Mouse (Mus musculus) left cerebral cortex, adult 11 months (tissue): ENCODE data around the gene Spred3.
A peak's percentile ranks its signal among the peaks of the same experiment; 100 is the strongest.
"Not testable (repeated sequence)": the region's sequence is repeated elsewhere in the genome, so short reads cannot be mapped to it uniquely, and the experiment has no call there.

ENCODE experiments used
- DNase-seq: peaks from one replicate; pipeline ENCODE4 v3.0.0; 2022; ENCODE audit warnings: low spot score

Gene Spred3

DNA sequence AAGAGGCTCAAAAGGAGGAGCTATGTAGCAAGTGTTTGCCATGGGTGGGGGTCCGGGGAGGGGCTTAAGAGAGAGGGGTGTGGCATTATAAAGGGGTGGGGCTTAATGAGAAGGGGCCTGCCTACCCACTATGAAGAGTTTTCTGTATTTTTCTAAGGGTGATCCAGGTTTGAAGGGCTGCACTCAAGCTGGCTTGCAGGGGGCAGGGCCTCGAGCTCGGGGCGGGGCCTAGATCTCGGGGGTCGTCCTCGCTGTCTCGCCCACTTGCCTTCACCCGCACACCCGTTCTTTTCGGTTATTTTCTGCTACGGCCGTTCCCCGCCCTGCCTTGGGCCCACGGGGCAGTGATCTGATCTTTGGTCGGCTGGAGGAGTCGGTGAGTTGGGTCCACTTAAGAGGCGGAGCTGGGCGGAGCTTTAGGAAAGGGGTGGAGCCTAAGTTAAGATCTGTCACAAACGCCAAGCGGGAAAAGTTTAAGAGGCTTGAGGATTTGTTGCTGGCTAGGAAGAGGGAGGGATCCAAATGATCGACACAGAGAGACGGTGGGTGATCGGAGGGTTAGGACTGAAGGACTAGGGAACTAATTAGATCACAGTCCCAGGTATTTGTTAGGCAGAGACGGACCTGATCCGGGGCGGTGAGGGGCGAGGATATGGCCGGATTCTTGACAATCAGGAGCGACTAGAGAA lies at the start of gene Spred3, which contains the start of gene Ggn:
Spred3 (minus strand) TSS at position 346 of the 689 bp plus-strand sequence.
Ggn (plus strand) TSS at position 145 of the 689 bp plus-strand sequence.
- DNase-seq: no peak

DNA sequence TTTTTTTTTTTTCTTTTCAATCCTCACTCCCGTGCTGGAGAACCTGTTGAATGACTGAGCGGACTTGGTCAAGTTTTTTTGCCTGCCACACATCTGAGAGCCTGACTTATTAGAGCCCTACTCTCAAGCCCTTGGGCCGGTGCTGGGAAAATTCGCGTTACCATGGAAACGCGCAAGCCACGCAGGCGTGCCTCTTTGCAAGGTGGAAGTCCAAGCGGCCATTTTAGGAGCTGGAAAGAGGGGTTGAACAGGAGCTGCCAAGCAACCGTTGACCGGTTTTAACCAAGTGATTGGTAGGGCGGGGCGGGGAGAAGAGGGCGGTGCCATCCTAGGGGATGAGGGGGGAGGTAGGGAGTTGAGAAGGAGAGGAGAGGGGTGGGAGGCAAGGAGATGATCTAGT lies 44.6 kb upstream of the Spred3 start:
- DNase-seq: no peak

DNA sequence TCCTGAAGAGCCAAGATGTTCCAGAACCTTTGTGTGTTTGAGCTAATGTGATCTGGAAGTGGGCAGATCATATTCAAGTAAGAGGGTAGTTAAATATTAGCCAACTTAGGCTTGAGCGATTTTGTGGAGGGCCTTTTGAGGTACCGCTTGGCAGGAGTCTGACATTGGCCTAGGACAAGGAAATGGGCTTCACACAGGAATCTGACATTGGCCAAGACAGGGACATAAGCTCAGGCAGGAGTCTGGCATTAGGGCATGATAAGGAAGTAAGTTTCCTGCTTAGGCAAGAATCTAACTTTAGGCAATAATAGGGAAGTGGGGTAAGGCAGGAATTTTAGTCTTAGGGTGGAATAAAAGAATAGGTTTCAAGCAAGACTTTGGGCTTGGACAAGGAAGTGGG lies 44.0 kb upstream of the Spred3 start:
- DNase-seq: no peak

DNA sequence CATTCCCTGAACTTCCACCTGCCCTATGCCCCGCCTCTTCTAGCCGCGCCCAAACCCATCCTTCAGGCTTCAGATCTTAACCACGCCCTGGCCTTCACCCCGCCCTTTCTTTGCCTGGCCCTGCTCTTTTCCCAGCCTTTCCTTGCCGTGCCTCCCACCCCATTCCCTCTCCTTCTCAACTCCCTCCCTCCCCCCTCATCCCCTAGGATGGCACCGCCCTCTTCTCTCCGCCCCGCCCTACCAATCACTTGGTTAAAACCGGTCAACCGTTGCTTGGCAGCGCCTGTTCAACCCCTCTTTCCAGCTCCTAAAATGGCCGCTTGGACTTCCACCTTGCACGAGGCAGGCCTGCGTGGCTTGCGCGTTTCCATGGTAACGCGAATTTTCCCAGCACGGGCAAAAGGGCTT lies 43.5 kb upstream of the Spred3 start, which contains the start of gene Catsperg1:
Catsperg1 (minus strand) TSS at position 361 of the 408 bp plus-strand sequence.
- no peak for DNase-seq

DNA sequence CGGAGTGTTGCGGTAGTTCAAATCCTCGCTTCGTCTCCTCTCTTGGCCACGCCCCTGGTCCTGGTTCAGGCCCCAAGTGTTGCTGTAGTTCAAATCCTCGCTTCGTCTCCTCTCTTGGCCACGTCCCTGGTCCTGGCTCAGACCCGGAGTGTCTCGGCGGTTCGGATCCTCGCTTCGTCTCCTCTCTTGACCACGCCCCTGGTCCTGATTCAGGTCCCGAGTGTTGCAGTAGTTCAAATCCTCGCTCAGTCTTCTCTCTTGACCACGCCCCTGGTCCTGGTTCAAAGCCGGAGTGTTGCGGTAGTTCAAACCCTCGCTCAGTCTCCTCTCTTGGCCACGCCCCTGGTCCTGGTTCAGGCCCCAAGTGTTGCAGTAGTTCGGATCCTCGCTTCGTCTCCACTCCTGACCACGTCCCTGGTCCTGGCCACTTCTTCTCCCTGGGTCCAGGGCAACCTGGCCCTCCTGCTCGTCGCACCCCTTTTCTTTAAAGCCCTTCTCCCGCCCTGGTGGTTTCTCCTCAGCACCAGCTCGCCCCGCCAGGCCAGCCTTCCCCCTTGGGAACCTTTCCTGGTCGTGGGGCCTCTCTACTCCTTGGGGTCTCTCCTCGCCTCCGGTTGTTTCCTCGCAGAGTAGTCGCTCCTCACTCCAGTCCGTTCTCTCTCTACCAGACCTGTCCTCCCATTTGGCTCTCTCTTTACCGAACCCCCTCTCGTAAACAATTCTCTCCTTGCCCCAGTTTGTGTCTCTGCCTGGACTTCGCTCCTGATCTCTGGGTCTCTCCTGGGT lies 42.8 kb upstream of the Spred3 start:
- not testable (repeated sequence) for DNase-seq

DNA sequence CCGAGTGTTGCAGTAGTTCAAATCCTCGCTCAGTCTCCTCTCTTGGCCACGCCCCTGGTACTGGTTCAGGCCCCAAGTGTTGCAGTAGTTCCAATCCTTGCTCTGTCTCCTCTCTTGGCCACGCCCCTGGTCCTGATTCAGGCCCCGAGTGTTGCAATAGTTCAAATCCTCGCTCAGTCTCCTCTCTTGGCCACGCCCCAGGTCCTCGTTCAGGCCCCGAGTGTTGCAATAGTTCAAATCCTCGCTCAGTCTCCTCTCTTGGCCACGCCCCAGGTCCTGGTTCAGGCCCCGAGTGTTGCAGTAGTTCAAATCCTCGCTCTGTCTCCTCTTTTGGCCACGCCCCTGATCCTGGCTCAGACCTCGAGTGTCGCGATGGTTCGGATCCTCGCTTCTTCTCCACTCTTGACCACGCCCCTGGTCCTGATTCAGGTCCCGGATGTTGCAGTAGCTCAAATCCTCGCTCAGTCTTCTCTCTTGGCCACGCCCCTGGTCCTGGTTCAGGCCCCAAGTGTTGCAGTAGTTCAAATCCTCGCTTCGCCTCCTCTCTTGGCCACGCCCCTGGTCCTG lies 42.1 kb upstream of the Spred3 start:
- DNase-seq: no peak

DNA sequence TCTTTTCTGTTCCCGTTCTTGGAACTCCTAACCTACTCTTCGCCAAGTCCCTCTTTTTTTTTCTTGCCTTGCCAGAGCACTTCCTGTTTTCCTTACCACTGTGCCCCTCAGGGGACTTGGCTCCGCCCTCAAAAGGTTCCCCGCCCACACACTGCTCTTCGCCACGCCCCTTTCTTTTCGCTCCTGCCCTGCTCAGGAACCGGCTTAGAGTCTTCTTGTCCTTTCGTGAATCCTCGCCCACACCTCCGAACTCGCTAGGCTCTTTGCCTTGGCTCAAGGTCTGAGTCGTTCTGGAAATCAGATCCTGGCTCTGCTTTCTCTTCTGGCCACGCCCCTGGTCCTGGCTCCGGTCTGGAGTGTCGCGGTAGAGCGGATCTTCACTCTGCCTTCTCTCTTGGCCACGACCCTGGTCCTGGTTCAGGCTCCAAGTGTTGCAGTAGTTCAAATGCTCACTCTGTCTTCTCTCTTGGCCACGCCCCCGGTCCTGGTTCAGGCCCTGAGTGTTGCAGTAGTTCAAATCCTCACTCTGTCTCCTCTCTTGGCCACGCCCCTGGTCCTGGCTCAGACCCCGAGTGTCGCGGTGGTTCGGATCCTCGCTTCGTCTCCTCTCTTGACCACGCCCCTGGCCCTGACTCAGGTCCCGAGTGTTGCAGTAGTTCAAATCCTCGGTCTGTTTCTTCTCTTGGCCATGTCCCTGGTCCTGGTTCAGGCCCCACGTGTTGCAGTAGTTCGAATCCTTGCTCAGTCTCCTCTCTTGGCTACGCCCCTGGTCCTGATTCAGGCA lies 41.4 kb upstream of the Spred3 start:
- DNase-seq: peak; percentile 51

DNA sequence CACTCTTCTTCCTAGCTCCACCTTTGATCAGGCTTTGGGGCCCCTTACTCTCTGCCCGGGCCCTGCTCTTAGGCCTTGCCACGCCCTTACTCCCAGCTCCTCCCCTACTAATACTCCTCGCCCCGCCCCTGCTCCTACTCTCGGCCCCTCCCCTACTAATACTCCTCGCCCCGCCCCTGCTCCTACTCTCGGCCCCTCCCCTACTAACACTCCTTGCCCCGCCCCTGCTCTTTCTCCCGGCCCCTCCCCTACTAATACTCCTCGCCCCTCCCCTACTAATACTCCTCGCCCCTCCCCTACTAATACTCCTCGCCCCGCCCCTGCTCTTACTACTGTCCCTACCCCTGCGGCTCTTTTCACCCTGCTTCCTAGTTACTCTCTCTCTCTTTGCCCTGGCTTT lies 40.8 kb upstream of the Spred3 start:
- DNase-seq: not testable (repeated sequence)

DNA sequence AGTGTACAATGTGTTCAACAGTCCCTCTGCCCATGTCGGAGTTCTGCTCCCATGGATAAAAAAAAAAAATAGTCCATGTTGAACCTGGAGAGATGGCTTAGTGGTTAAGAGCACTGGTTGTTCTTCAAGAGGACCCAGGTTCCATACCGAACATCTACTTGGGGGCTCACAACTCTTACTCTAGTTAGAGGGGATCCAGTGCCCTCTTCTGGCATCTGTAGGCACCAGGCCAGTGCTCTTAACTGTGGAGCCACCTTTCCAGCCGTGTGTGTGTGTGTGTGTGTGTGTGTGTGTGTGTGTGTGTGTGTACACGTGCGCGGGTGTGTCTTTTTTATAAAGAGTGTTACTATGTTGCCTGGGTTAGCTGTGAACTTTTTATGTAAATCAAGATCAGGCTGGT lies 32.4 kb upstream of the Spred3 start:
- no peak for DNase-seq

DNA sequence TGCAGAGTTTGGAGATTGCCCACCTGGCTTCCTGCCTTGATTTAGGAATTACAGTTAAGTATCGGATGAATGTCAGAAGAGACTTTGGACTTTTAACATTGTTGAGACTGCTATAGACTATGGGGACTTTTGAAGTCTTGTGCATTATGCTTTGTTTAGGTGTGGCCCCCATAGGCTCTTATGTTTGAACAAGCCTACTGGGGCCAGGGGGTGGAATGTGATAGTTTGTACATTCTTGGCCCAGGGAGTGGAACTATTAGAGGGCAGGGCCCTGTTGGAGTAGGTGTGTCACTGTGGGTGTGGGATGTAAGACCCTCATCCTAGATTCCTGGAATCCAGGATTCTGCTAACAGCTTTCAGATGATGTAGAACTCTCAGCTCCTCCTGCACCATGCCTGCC lies 24.0 kb upstream of the Spred3 start:
- DNase-seq: not testable (repeated sequence)

DNA sequence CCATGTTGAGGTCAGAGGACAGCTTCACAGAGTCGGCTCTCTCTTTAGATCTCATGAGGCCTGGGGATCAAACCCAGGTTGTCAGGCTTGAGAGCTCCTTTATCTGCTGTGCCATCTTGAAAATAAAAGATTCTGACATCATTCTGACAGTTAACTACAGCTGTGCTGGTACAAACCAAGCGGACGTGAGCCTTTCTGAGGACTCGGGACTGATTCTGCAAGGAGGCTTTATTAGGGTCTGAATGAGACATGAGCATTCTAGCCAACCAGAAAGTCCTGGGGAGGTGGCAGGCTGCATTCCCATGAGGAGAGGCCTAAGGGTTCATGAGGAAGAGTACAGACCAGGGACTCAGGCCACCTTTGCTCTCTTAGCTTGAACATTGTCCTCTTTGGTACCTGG lies 11.1 kb upstream of the Spred3 start:
- DNase-seq: not testable (repeated sequence)

DNA sequence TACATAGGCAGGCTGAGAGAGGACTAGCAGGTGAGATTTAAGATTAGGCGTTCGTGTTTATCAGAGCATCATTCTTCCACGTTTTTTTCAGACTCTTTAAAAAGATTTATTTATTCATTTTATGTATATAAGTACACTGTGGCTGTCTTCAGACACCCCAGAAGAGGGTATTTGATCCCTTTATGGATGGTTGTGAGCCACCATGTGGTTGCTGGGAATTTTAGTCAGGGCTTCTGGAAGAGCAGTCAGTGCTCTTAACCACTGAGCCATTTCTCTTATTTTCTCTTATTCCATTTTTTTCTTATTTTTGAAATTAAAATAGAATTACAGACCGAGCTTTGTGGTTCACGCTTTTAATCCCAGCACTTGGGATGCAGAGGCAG lies 10.6 kb upstream of the Spred3 start:
- DNase-seq: no peak

DNA sequence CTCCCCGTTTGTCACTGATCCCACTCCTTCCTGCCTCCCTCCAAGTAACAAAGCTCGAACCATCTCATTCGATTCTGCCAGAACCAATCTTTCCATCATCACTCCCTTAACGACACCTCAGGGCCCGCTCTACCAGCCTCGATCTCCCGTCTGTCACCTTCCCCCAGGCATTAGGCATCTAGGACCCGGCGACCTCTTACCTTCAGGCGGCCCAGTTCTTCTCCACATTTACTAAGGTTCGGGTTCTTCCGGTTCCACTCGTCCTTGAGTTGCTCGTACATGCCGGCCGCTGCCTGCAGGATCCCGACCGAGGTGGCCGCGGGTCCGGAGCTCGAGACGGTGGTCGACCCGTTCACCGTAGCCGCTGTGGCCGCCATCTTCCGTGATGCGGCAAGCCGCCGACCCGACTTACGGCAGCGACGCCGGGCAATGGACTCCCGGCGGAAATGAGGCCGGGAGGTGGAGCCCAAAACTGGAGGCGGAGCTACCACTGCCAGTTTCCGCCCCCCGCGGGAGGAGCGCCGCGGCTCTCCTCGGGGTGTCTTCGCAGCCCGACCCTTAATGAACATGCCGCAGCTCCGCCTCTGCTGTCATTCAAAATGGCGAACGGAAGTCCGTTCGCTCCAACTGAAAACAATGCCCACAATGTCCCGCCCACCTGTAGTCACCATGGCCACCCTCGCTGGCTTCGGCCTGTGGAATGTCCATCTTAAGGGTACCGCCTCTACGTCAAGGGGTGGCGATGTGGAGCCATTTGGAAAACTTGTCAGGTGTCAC lies 10.1 kb upstream of the Spred3 start, which contains the start of gene Psmd8:
Psmd8 (minus strand) TSS at position 625 of the 777 bp plus-strand sequence.
- peak; percentile 96 for DNase-seq

DNA sequence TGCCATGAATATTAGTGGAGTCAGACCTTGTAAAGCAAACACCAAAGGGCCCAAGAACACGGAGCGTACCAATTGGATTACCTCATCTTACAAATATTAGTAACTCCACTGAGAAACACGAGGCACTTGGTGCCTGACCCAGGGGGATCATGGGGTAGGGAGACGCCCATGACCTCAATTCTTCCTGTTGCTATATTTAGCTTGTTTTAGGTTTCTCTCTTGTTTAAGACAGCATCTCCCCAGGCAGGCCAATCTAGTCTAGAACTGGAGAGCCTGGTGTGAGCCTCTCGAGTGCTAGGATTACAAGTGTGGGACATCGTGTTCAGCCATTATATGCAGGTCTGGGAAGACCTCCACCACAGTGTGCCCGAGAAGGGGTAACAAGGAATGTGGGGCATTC lies 9.1 kb upstream of the Spred3 start:
- DNase-seq: no peak

DNA sequence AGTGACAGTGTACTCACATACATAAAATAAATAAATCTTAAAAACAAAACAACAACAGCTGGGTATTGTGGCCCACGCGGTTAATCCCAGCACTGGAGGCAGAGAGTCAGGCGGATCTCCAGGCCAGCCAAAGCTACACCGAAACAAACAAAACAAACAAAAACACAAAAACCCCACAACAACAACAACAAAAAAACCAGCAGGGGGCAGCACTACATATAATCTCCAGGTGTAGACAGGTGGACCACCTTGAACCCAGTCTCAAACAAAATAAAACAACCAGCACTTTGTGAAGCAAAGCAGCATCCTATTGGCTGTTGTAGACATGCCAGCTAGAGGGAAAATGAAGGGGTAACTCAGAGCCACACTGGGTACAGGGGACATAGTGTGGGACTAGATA lies 7.9 kb upstream of the Spred3 start:
- no peak for DNase-seq

DNA sequence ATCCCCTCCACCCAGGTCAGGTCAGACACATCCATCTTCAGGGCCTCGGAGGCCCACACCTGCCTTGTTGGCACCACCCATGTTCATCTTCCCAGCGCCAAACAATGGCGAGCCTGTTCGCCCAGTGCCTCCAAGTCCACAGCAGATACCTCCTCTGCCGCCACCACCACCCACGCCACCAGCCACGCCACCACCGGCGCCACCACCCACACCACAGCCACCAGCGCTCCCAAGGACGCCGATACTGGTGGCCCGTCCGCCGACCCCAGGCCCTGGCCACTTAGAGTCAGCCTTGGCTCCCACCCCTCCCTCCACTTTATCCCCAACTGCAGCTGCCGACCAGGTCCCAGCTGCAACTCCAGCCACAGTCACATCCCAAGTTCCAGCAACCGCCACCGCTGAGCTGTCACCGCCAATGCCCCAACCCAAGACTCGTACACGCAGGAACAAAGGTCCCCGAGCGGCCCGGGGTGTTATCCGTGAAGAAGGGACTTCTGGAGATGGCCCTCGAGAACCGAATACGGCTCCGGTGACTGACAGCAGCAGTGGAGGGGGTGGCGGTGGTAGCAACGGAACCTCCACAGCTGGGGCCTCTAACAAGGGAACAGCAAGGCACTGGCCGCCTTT lies 2.3 kb upstream of the Spred3 start:
- no peak for DNase-seq

DNA sequence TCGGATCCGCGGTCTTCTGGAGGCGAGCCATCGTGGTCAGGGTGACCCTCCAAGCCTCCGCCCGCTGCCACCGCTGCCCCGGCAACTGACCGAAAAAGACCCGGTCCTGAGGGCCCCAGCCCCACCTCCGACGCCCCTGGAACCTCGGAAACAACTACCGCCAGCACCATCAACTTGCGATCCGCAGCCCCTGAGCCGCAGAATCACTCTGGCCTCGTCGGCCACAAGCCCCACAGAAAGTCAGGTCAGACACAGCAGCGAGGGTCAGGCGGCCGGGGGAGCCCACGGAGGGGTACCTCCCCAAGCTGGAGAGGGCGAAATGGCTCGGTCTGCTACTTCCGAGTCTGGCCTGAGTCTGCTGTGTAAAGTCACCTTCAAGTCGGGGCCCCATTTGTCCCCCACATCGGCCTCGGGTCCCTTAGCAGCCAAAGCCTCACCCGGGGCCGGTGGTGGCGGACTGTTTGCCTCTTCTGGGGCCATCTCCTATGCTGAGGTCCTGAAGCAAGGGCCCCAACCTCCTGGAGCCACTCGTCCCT lies 1.4 kb upstream of the Spred3 start:
- no peak for DNase-seq

DNA sequence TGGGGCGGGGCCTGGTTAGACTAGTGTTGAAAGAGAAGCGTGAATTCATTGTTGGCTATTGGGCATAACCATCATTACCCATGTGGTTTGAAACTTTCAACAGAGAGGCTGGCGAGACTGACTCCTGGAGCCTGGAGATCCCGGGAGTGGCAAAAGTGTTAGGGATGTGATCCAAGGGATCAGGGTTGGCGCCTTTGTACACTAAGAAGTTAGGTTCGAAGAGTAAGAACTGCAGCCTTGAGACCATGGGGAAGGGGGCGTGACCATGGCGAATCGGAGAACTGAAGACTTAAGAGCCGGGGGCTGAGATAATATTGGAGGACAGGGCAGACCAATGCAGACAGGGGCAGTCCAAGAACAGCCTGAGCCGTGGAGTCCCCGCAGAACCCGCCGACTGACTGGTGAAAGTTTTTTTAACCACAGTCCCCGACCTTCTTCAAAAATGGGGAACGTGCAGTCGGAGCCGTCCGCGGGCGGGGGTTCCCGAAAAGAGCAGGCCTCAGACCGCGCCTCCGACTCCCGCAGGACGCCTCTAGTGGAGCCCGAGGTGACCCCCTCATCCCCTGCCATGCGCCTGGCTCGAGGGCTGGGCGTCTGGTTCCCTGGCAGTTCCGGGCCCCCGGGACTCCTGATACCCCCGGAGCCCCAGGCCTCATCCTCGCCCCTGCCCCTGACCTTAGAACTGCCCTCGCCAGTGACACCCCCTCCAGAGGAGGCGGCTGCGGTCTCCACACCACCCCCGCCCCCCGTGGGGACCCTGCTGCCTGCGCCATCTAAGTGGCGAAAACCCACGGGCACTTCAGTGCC lies 747 bp upstream of the Spred3 start:
- no peak for DNase-seq

DNA sequence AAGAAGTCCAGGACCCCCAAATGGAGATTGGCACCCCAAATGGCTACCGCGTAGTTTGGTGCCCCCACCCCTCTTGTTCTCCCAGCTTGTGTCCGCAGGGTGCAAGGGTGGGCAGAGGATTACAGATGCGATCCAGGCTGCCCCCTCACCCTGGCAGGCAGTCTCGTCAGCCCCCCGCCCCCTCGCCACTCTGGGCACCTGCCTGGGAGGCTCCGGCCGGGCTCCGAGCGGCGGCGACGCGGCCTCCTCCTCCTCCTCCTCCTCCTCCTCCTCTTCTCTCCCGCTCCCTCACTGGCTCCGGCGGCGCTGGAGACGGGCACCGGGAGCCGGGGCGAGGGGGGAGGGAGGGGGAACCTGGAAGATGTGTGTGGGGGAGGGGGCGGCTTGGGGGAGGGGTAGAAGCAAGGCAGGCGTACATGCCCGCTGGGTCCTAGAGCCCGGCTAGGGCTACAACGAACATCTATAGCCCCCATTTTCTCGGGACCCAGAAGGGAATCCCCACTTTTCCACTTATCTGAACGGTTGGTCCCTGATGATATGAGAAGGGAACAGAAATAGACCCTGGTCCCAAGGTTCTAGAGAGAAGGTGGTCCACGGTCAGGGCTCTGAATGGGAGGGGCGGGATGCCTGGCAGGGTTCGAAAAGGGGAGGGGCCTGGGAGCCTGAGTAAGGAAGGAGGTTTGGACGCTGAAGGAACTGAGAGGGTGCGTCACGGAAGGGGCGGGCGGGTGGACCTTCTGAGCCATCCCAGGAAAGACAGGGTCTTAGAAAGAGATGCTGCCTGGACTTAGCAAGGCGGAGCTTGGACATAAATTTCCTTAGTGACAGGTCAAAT lies 763 bp downstream of the Spred3 start:
- DNase-seq: peak; percentile 53
